Mouse (Mus musculus) right cerebral cortex, postnatal 36 days (tissue): Measurements from ENCODE around the gene Wipi2.

ENCODE experiments used
- DNase-seq, 2 experiments: peaks; one replicate each; pipeline ENCODE4 v3.0.0; 2022; ENCODE audit warnings: low spot score in 2 of 2, mixed read lengths in 1 of 2

Wipi2 gene

GRCm38 (mm10) chr5:142627398-142627797 lies at the start of gene Wipi2:
Gene Wipi2, plus strand, starts transcription at chr5:142627698.
- DNase-seq, result no peak

- no peak for DNase-seq
Observed at GRCm38 (mm10) chr5:142578192-142578591, 49.3 kb upstream of the Wipi2 start.

GRCm38 (mm10) chr5:142581517-142581916 lies 46.0 kb upstream of the Wipi2 start:
- peak; percentile 56 to 62 for DNase-seq

- peak; percentile 54 to 56 for DNase-seq
Observed at GRCm38 (mm10) chr5:142583616-142584126, 43.8 kb upstream of the Wipi2 start.

- no peak for DNase-seq
Observed at GRCm38 (mm10) chr5:142590953-142591616, 36.4 kb upstream of the Wipi2 start.

GRCm38 (mm10) chr5:142595698-142596097 lies 31.8 kb upstream of the Wipi2 start:
- DNase-seq, result no peak

- DNase-seq, result no peak
Observed at GRCm38 (mm10) chr5:142596723-142597122, 30.8 kb upstream of the Wipi2 start.

GRCm38 (mm10) chr5:142597648-142598390 lies 29.7 kb upstream of the Wipi2 start:
- DNase-seq, result no peak

GRCm38 (mm10) chr5:142604379-142604778 lies 23.1 kb upstream of the Wipi2 start:
- no peak for DNase-seq

GRCm38 (mm10) chr5:142605288-142605687 lies 22.2 kb upstream of the Wipi2 start:
- DNase-seq, result no peak

GRCm38 (mm10) chr5:142608259-142608988 lies 19.1 kb upstream of the Wipi2 start, which contains the start of gene Mmd2:
Gene Mmd2, minus strand, starts transcription at chr5:142608800.
- DNase-seq, result peak; percentile 63 to 67

GRCm38 (mm10) chr5:142608989-142609325 lies 18.5 kb upstream of the Wipi2 start:
- DNase-seq, result no peak

GRCm38 (mm10) chr5:142610362-142610761 lies 17.1 kb upstream of the Wipi2 start:
- no peak for DNase-seq

- no peak for DNase-seq
Observed at GRCm38 (mm10) chr5:142614513-142614912, 13.0 kb upstream of the Wipi2 start.

- no peak for DNase-seq
Observed at GRCm38 (mm10) chr5:142615638-142616037, 11.9 kb upstream of the Wipi2 start.

GRCm38 (mm10) chr5:142616326-142616725 lies 11.2 kb upstream of the Wipi2 start:
- DNase-seq, result no peak

- DNase-seq, result peak in 1 of 2 experiments; percentile 32
Observed at GRCm38 (mm10) chr5:142619866-142620265, 7.6 kb upstream of the Wipi2 start.

- no peak for DNase-seq
Observed at GRCm38 (mm10) chr5:142621421-142621820, 6.1 kb upstream of the Wipi2 start.

GRCm38 (mm10) chr5:142622134-142622533 lies 5.4 kb upstream of the Wipi2 start:
- DNase-seq, result no peak

- DNase-seq, result no peak
Observed at GRCm38 (mm10) chr5:142623080-142623479, 4.4 kb upstream of the Wipi2 start.

GRCm38 (mm10) chr5:142628726-142629662 lies 1.5 kb downstream of the Wipi2 start:
- peak; percentile 95 for DNase-seq
